Mouse (Mus musculus) lung, adult 2 months (tissue): Measurements from ENCODE around the gene Arid5a.

Experiments
- CTCF ChIP-seq: fragments of 200-500 bp; IDR thresholded peaks from 2 replicates; pipeline ENCODE4 v1.5.1; 2011; ENCODE audit warnings: mild to moderate bottlenecking, low read length, control low read depth; ENCODE audit not compliant: insufficient read depth
- POLR2A ChIP-seq: fragments of 200-500 bp; IDR thresholded peaks from 2 replicates; pipeline ENCODE4 v1.6.1; 2011; ENCODE audit warnings: low read depth, mild to moderate bottlenecking, control low read depth, low read length, borderline replicate concordance; ENCODE audit errors: extremely low read depth

GRCm38 (mm10) chr1:36368112-36368968 is 60.8 kb downstream of the Arid5a start:
- no peak for TF ChIP-seq POLR2A
- no peak for TF ChIP-seq CTCF
